Mouse (Mus musculus): ENCODE data around the gene Slc24a3.

- TF ChIP-seq HCFC1 (IDR thresholded peaks at IDR 0.05; ENCODE audit: borderline replicate concordance, insufficient read depth, low read length) (no peak), ZNF384 (IDR thresholded peaks at IDR 0.05; ENCODE audit: low read depth, low read length) (no peak)
These were observed 6.4 kb upstream of the Slc24a3 start for GRCm38 (mm10) chr2:145161046-145161700.
